Mouse (Mus musculus) megakaryocyte, embryonic 14.5 days (primary cell): ENCODE measurements at regions not wholly inside any gene's neighbourhood (a gene's known extent, or its start where the extent isn't known, plus 50 kb on each side); places are given as distances from the start of the nearest gene placed in this dataset.

Experiments
- H3K27me3 ChIP-seq: replicated peaks from 2 replicates; pipeline ENCODE3; 2012; ENCODE audit warnings: inconsistent platforms
- H3K36me3 ChIP-seq: replicated peaks from 2 replicates; pipeline ENCODE3; 2012; ENCODE audit warnings: low read length, inconsistent platforms, mixed read lengths
- H3K4me1 ChIP-seq: 2 replicates; pipeline ENCODE4 v1.6.1; 2012; ENCODE audit warnings: inconsistent platforms
- H3K4me3 ChIP-seq: replicated peaks from 2 replicates; pipeline ENCODE3; 2012; ENCODE audit warnings: moderate library complexity, mild to moderate bottlenecking, inconsistent platforms
- H3K9me3 ChIP-seq: 2 replicates; pipeline ENCODE4 v1.6.1; 2012; ENCODE audit warnings: inconsistent platforms
- FLI1 ChIP-seq: IDR thresholded peaks from 2 replicates; pipeline ENCODE4 v1.6.1; 2012; ENCODE audit warnings: low read length, inconsistent platforms, mixed read lengths
- GATA1 ChIP-seq: IDR thresholded peaks from 3 replicates; pipeline ENCODE4 v1.6.1; 2012; ENCODE audit warnings: mixed read lengths, low read length, inconsistent platforms, borderline replicate concordance

DNA sequence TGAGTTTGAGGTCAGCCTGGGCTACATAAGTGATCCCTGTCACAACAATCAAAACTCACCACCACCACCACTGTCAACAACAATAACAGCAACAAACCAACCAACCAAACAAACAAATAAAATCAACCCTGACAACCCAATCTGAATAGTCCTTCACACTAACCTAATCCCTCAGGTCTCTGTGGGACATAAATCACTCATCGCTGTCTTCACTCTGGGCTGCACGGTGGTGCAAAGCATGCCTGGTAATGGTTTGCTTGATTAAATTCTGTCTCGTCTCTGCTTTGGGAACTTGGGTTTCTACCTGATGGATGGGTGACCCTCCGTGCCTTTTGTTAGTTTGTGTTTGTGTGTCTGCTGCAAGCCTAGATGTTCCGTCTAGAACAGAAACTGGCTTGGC lies 100.6 kb downstream of the Slc17a6 start:
- Histone ChIP-seq H3K36me3 (no peaks in the 10 kb centered on the region), H3K4me3 (no peak overlapping the region), H3K9me3 (no peaks in the 10 kb centered on the region), H3K27me3 (no peaks in the 10 kb centered on the region), H3K4me1 (peaks cover 8% of the 10 kb centered on the region)
- TF ChIP-seq FLI1 (no peak), GATA1 (no peak)

GRCm38 (mm10) chr7:51723955-51724354 lies 102.1 kb downstream of the Slc17a6 start:
- Histone ChIP-seq H3K27me3 (no peaks in the 10 kb centered on the region), H3K4me1 (peaks cover 10% of the 10 kb centered on the region), H3K36me3 (no peaks in the 10 kb centered on the region), H3K4me3 (peak overlapping the region; percentile 75), H3K9me3 (no peaks in the 10 kb centered on the region)
- TF ChIP-seq GATA1 (no peak), FLI1 (no peak)

- Histone ChIP-seq H3K4me3 (no peak overlapping the region), H3K27me3 (no peaks in the 10 kb centered on the region), H3K36me3 (no peaks in the 10 kb centered on the region), H3K9me3 (no peaks in the 10 kb centered on the region), H3K4me1 (no peaks in the 10 kb centered on the region)
- TF ChIP-seq FLI1 (no peak), GATA1 (no peak)
Observed at GRCm38 (mm10) chr7:51736285-51736684, 114.5 kb downstream of the Slc17a6 start.

- Histone ChIP-seq H3K36me3 (no peaks in the 10 kb centered on the region), H3K9me3 (no peaks in the 10 kb centered on the region), H3K4me1 (peaks cover 8% of the 10 kb centered on the region; the same call in 1 of the 2 replicates), H3K27me3 (no peaks in the 10 kb centered on the region), H3K4me3 (no peak overlapping the region)
- no peak for TF ChIP-seq GATA1
- TF ChIP-seq FLI1: no peak
Observed at GRCm38 (mm10) chr7:51739590-51739989, 117.8 kb downstream of the Slc17a6 start.

DNA sequence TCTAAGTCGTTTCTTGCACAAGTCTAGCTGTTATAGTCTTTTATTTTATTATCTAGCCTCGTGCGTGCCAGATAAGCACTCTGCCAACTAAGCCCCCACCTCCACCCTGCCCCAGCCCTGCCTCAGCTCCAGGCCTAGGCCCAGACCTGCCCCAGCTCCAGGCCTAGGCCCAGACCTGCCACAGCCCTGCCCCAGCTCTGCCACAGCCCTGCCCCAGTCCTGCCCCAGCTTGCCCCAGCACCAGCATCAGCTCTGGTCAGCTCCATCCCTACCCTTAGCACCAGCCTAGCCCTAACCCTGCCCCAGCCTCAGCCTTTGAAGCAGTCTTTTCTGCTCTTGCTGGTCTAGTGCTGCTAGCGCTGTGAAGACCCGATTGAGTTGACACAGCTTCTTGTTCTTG lies 119.1 kb downstream of the Slc17a6 start:
- H3K27me3 ChIP-seq: no peaks in the 10 kb centered on the region
- TF ChIP-seq FLI1 (no peak), GATA1 (no peak)

DNA sequence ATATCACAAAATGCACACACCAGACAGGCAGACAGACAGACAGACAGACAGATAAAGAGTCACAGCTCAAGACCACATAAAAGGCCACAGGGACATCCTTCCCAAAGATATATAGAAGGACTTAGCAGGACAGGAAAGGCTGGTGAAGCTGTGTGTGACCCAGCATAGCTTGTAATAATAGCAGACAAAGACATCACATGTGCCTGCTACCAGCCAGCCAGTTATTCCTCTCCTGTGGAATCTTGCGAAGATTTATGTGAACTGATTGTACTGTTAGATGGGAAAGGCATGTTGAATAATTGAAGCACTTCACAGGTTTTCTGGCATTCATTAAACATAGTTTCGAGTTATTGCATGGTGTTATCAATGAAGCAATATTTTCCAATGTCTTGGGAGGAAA lies 119.1 kb upstream of the Gas2 start:
- no peaks in the 10 kb centered on the region for H3K9me3 ChIP-seq
- no peak overlapping the region for H3K4me3 ChIP-seq
- H3K4me1 ChIP-seq: peaks cover 8% of the 10 kb centered on the region; the same call in 1 of the 2 replicates
- no peak for TF ChIP-seq GATA1
- TF ChIP-seq FLI1: no peak
- H3K36me3 ChIP-seq: no peaks in the 10 kb centered on the region
- H3K27me3 ChIP-seq: no peaks in the 10 kb centered on the region

More for the DNA sequence above, 119.1 kb downstream of the Slc17a6 start:
- Histone ChIP-seq H3K4me1 (peaks cover 8% of the 10 kb centered on the region; the same call in 1 of the 2 replicates), H3K4me3 (no peak overlapping the region), H3K9me3 (no peaks in the 10 kb centered on the region), H3K36me3 (no peaks in the 10 kb centered on the region)

- no peaks in the 10 kb centered on the region for H3K27me3 ChIP-seq
- no peak overlapping the region for H3K4me3 ChIP-seq
- no peaks in the 10 kb centered on the region for H3K9me3 ChIP-seq
- H3K36me3 ChIP-seq: no peaks in the 10 kb centered on the region
- peaks cover 8% of the 10 kb centered on the region; the same call in 1 of the 2 replicates for H3K4me1 ChIP-seq
- TF ChIP-seq FLI1 (no peak), GATA1 (no peak)
Observed at GRCm38 (mm10) chr7:51745598-51745997, 116.2 kb upstream of the Gas2 start.

- Histone ChIP-seq H3K36me3 (no peaks in the 10 kb centered on the region), H3K4me1 (no peaks in the 10 kb centered on the region), H3K27me3 (no peaks in the 10 kb centered on the region), H3K4me3 (no peak overlapping the region), H3K9me3 (0 out of 2 replicates have a peak, but pooled peaks cover 4% of the 10 kb centered on the region)
- TF ChIP-seq GATA1 (no peak), FLI1 (no peak)
Observed at GRCm38 (mm10) chr7:51748633-51749303, 113.0 kb upstream of the Gas2 start.

DNA sequence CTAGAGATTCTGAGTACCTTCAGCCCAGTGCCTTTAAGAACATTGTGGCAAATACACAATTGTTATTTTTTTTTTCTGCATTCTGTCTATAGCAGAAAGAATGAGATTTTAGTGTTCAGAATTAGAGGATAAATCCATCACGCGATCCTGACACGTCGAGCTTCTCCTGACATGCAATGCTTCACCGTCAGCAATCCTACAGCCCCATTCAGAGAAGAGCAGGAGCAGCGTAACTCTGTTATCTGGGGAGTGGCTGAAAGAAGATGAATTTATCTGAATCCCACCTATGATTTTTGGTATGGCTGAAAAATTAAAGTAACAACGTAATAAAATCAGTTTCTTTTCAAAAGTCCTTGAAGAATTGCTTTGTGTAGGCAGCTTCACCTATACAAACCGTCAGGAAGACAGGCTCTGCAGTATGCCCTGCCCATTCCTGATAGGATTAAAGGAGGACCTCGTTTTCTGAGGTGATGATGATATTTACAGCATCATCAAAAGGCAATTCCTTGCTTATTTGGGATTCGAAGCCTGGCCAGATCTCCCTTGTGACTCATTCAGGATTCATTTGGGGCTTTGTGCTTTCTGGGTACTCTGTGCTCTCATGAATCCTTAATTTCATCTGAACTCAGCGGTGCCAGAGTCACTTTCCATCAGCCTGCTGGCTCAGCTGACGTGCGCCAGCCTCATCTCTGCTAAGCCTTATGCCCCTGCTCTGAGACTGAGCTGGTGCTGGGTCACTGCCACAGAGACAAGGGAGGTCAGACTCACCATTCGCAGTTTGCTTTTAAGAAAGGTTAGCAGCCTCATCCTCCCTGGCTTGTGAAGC lies 112.3 kb upstream of the Gas2 start:
- H3K4me3 ChIP-seq: no peak overlapping the region
- no peaks in the 10 kb centered on the region for H3K36me3 ChIP-seq
- no peak for TF ChIP-seq FLI1
- no peak for TF ChIP-seq GATA1
- 0 out of 2 replicates have a peak, but pooled peaks cover 4% of the 10 kb centered on the region for H3K9me3 ChIP-seq
- H3K4me1 ChIP-seq: no peaks in the 10 kb centered on the region
- H3K27me3 ChIP-seq: no peaks in the 10 kb centered on the region

GRCm38 (mm10) chr7:51750271-51750670 lies 111.5 kb upstream of the Gas2 start:
- no peaks in the 10 kb centered on the region for H3K4me1 ChIP-seq

More at GRCm38 (mm10) chr7:51750271-51750670, 111.5 kb upstream of the Gas2 start:
- Histone ChIP-seq H3K9me3 (0 out of 2 replicates have a peak, but pooled peaks cover 4% of the 10 kb centered on the region), H3K36me3 (no peaks in the 10 kb centered on the region), H3K4me3 (no peak overlapping the region), H3K27me3 (no peaks in the 10 kb centered on the region)
- TF ChIP-seq GATA1 (no peak), FLI1 (no peak)
